Mouse (Mus musculus): Measurements from ENCODE around the gene Fam32a. TPM values are rescaled to one million over a fixed set of nuclear protein-coding genes. Genes with fewer than 3 reads are reported as not detected.

Fam32a gene
- polyA plus RNA-seq, 1 experiment from 2014 or later = 76.0 TPM

Other genes starting within 250 kb of the Fam32a start
- gene Cyp4f18, start 210.1 kb upstream of the Fam32a start, polyA plus RNA-seq (2014; fragmentation: Nextera tagmentation; extraction: Ambion mirVana) = 0.68 and 0.81 TPM in 2 replicates
- not detected in 2 replicates for gene Olfr372, start 178.5 kb upstream of the Fam32a start, polyA plus RNA-seq (2014; fragmentation: Nextera tagmentation; extraction: Ambion mirVana)
- not detected in 2 replicates for gene Olfr373, start 136.6 kb upstream of the Fam32a start, polyA plus RNA-seq (2014; fragmentation: Nextera tagmentation; extraction: Ambion mirVana)
- gene Olfr374, start 112.7 kb upstream of the Fam32a start, polyA plus RNA-seq (2014; fragmentation: Nextera tagmentation; extraction: Ambion mirVana) = not detected in 2 replicates
- gene Tpm4, start 84.8 kb upstream of the Fam32a start, polyA plus RNA-seq (2014; fragmentation: Nextera tagmentation; extraction: Ambion mirVana) = 539 and 557 TPM in 2 replicates
- gene Rab8a, start 58.5 kb upstream of the Fam32a start, polyA plus RNA-seq (2014; fragmentation: Nextera tagmentation; extraction: Ambion mirVana) = 90.5 and 110 TPM in 2 replicates
- gene Hsh2d, start 30.1 kb upstream of the Fam32a start, polyA plus RNA-seq (2014; fragmentation: Nextera tagmentation; extraction: Ambion mirVana) = not detected in 2 replicates
- gene Cib3, start 6.9 kb upstream of the Fam32a start, polyA plus RNA-seq (2014; fragmentation: Nextera tagmentation; extraction: Ambion mirVana) = 0.25 TPM in 1 of 2 replicates, not detected in the other
- gene Gm11034, start 6.1 kb upstream of the Fam32a start, polyA plus RNA-seq (2014; fragmentation: Nextera tagmentation; extraction: Ambion mirVana) = not detected in 2 replicates
- gene Ap1m1, start 20.3 kb downstream of the Fam32a start, polyA plus RNA-seq (2014; fragmentation: Nextera tagmentation; extraction: Ambion mirVana) = 173 and 190 TPM in 2 replicates
- gene Gm10282, start 85.5 kb downstream of the Fam32a start, polyA plus RNA-seq (2014; fragmentation: Nextera tagmentation; extraction: Ambion mirVana) = 45.4 and 48.2 TPM in 2 replicates
- 4.7 and 5.4 TPM in 2 replicates for gene Klf2, start 99.3 kb downstream of the Fam32a start, polyA plus RNA-seq (2014; fragmentation: Nextera tagmentation; extraction: Ambion mirVana)
- gene Eps15l1, start 201.7 kb downstream of the Fam32a start, polyA plus RNA-seq (2014; fragmentation: Nextera tagmentation; extraction: Ambion mirVana) = 78.4 and 80.8 TPM in 2 replicates
- 1.2 and 1.7 TPM in 2 replicates for gene Calr3, start 224.1 kb downstream of the Fam32a start, polyA plus RNA-seq (2014; fragmentation: Nextera tagmentation; extraction: Ambion mirVana)
- 14.9 and 15.4 TPM in 2 replicates for gene 1700030K09Rik, start 224.2 kb downstream of the Fam32a start, polyA plus RNA-seq (2014; fragmentation: Nextera tagmentation; extraction: Ambion mirVana)